Mouse (Mus musculus) midbrain, postnatal 0 days (tissue): ENCODE data around the gene Tmem252. TPM values are rescaled to one million over a fixed set of nuclear protein-coding genes. Genes with fewer than 3 reads are reported as not detected.

Experiments
- ATAC-seq: fragments of 200-750 bp; cut with Nextera tagmentation; 2 replicates; pipeline ENCODE4 v1.8.0; 2017; ENCODE audit warnings: moderate number of reproducible peaks, mild to moderate bottlenecking, moderate TSS enrichment, moderate library complexity; ENCODE audit not compliant: low FRiP score
- DNase-seq: peaks from one replicate; pipeline ENCODE4 v3.0.0-alpha.2; 2015; ENCODE audit warnings: low spot score
- H3K27ac ChIP-seq: fragments of 300-500 bp; sonication (generic); 2 replicates; pipeline ENCODE4 v1.5.1; 2014; ENCODE audit warnings: low read depth, mild to moderate bottlenecking, low read length, mixed read lengths
- H3K27me3 ChIP-seq: fragments of 300-500 bp; sonication (generic); 2 replicates; pipeline ENCODE4 v1.6.1; 2014; ENCODE audit warnings: low read length, control low read depth, mixed read lengths; ENCODE audit not compliant: insufficient read depth
- H3K36me3 ChIP-seq: fragments of 300-500 bp; sonication (generic); 2 replicates; pipeline ENCODE4 v1.6.1; 2014; ENCODE audit warnings: low read length, control low read depth, mixed read lengths; ENCODE audit not compliant: insufficient read depth
- H3K4me1 ChIP-seq: fragments of 300-500 bp; sonication (generic); 2 replicates; pipeline ENCODE4 v1.6.1; 2014; ENCODE audit warnings: mild to moderate bottlenecking, control low read depth, antibody characterized with exemption, low read length, mixed read lengths; ENCODE audit not compliant: insufficient read depth
- H3K4me2 ChIP-seq: fragments of 300-500 bp; sonication (generic); 2 replicates; pipeline ENCODE4 v1.6.1; 2014; ENCODE audit warnings: low read depth, mild to moderate bottlenecking, low read length, mixed read lengths; ENCODE audit not compliant: poor library complexity, severe bottlenecking
- H3K4me3 ChIP-seq: fragments of 300-500 bp; sonication (generic); 2 replicates; pipeline ENCODE4 v1.5.1; 2014; ENCODE audit warnings: low read depth, mild to moderate bottlenecking, low read length, moderate library complexity
- H3K9ac ChIP-seq: fragments of 300-500 bp; sonication (generic); replicated peaks from 2 replicates; pipeline ENCODE4 v1.6.1; 2014; ENCODE audit warnings: mild to moderate bottlenecking, low read length, moderate library complexity, mixed read lengths; ENCODE audit not compliant: poor library complexity, severe bottlenecking
- H3K9me3 ChIP-seq: fragments of 300-500 bp; sonication (generic); 2 replicates; pipeline ENCODE4 v1.6.1; 2016; ENCODE audit warnings: low read length, control low read depth
- CTCF ChIP-seq: IDR thresholded peaks from 2 replicates; pipeline ENCODE4 v1.5.1; 2016; ENCODE audit warnings: antibody characterized with exemption, mild to moderate bottlenecking
- WGBS: fragments of 180-500 bp; shearing (Covaris S2); extraction: QIAGEN DNeasy Blood & Tissue Kit; methylation state at CpG from one replicate; pipeline ENCODE4 v1.1.7; 2014; 5-methylcytosine and 5-hydroxymethylcytosine counted together
- polyA plus RNA-seq: library from polyadenylated mRNA; unstranded; fragments of >200 nt; fragmentation: Nextera tagmentation; extraction: Ambion mirVana; gene quantifications from 2 replicates; pipeline ENCODE4 v1.2.1, GENCODE M21; 2015
- total RNA-seq: library from RNA; depleted of rRNA; stranded (reverse); fragments of >200 nt; gene quantifications from 2 replicates; pipeline ENCODE4 v1.2.3, GENCODE M21; 2014

The Tmem252 gene
- total and polyA plus RNA-seq, 2 experiments from 2014 or later, result 0.90 to 1.2 TPM

DNA sequence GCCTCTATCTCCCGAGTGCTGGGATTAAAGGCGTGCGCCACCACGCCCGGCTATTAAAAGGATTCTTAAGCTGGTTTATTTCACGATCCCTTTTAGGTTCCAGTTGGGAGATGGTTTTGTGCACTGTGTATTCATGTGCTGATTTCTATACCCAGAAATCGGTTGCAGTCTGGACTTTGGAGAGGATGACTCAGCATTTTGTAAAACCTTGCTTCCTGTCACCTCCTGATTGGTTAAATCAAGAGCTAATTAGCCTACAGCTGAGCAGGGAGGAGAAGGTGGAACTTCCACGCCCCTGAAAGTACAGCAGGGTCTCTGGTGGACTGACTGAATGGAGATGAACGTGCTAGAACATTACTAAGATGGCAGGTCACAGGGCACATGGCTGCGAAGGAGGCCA lies 12.6 kb downstream of the Tmem252 start:
- no peaks in the 10 kb centered on the region for H3K27me3 ChIP-seq
- H3K4me3 ChIP-seq, result no peak overlapping the region
- ATAC-seq, result no peak

DNA sequence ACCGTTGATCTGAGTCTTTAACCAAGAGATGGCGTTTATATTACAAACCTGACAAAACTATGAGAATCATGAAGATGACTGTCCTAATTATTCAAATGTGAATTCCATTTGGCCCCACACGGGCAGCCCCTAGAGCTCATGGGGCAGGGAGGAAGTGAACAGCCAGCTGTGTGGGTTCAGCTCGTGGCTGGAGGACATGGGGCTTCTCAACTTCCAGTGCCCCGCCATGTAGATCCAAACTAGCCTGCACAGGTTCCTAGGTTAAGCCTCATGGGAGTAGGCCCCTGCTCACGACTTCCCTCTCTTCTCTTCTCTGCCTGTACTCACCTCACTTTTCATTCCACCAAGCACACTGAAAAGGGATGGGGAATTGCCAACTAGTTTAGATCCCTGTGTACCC lies 14.5 kb downstream of the Tmem252 start:
- Histone ChIP-seq H3K4me3 (no peak overlapping the region), H3K27me3 (no peaks in the 10 kb centered on the region), H3K27ac (no peak overlapping the region), H3K9ac (no peak overlapping the region), H3K4me1 (no peaks in the 10 kb centered on the region), H3K4me2 (no peak overlapping the region), H3K36me3 (no peaks in the 10 kb centered on the region), H3K9me3 (no peaks in the 10 kb centered on the region)
- no peak for ATAC-seq
- WGBS, result 79% methylated on average over 6 of the region's 6 CpGs
- TF ChIP-seq CTCF, result no peak
- DNase-seq, result no peak

More for the DNA sequence above, 12.6 kb downstream of the Tmem252 start:
- no peak overlapping the region for H3K4me2 ChIP-seq
- H3K9me3 ChIP-seq, result no peaks in the 10 kb centered on the region
- DNase-seq, result no peak
- H3K27ac ChIP-seq, result no peak overlapping the region
- no peak for TF ChIP-seq CTCF
- no peaks in the 10 kb centered on the region for H3K4me1 ChIP-seq
- no peak overlapping the region for H3K9ac ChIP-seq
- no peaks in the 10 kb centered on the region for H3K36me3 ChIP-seq
- 86% methylated on average over 10 of the region's 10 CpGs for WGBS

DNA sequence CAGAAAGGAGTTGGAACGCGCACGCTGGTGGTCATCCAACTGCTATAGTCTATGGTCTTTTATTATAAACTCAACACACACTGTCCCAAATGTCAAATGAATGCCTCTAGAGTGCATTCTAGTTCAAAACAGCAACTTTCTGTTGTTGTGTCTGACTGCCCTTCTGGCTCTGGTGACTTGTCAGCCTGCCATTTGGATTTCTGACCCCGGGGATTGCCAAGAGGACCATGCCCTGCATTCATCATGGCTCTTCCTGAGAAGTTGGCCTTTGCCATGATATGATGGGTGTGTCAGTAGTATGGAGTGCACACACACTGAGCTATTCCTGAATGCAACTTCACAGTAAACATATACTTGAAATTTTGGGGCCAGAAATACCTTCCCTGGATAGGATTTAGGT lies 15.7 kb downstream of the Tmem252 start:
- Histone ChIP-seq H3K4me1 (no peaks in the 10 kb centered on the region), H3K9me3 (no peaks in the 10 kb centered on the region), H3K9ac (no peak overlapping the region), H3K36me3 (no peaks in the 10 kb centered on the region), H3K27ac (no peak overlapping the region), H3K4me3 (no peak overlapping the region), H3K4me2 (no peak overlapping the region), H3K27me3 (no peaks in the 10 kb centered on the region)
- DNase-seq, result no peak
- ATAC-seq, result no peak
- 99% methylated on average over 4 of the region's 4 CpGs for WGBS
- no peak for TF ChIP-seq CTCF

DNA sequence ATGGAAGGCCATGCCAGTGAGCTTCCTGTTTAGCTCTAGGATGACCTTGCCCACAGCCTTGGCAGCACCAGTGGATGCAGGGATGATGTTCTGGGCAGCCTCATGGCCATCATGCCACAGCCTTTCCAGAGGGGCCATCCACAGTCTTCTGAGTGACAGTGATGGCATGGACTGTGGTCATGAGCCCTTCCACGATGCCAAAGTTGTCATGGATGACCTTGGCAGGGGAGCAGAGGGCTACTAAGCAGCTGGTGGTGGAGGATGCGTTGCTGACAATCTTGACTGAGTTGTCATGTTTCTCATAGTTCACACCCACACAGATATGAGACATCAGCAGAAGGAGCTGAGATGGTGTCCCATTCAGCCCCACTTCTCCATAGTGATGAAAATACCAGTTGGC lies 18.9 kb downstream of the Tmem252 start:
- TF ChIP-seq CTCF, result no peak
- DNase-seq, result no peak
- H3K4me1 ChIP-seq, result no peaks in the 10 kb centered on the region
- 84% methylated on average over 2 of the region's 2 CpGs for WGBS
- no peak for ATAC-seq
- no peaks in the 10 kb centered on the region for H3K36me3 ChIP-seq
- H3K27me3 ChIP-seq, result no peaks in the 10 kb centered on the region
- no peak overlapping the region for H3K4me3 ChIP-seq
- H3K9ac ChIP-seq, result no peak overlapping the region
- no peak overlapping the region for H3K4me2 ChIP-seq
- no peak overlapping the region for H3K27ac ChIP-seq
- H3K9me3 ChIP-seq, result no peaks in the 10 kb centered on the region

DNA sequence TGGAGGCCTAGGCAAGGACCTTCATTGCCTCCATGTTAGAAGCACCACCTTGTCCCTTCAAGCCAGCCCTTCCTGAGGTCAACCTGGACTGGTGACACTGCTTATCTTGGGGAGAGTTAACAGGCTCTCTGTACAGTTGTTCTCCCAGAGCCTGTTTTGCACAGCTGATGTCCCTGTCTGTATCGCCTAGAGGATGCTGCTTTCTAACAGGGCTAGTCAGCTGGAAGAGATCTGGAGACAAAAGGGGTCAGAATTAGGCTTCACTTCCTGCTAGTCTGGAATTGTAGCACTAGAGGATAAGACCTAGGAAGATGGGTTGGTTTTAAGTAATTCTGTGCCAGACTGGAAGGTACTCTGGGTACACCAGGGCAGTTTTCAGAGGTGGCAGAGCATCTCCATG lies 24.1 kb downstream of the Tmem252 start:
- whole genome bisulfite sequencing, result 76% methylated on average over 1 of the region's 1 CpGs
- H3K27ac ChIP-seq, result no peak overlapping the region
- H3K4me3 ChIP-seq, result no peak overlapping the region
- ATAC-seq (no peak), DNase-seq (no peak)
- H3K4me2 ChIP-seq, result no peak overlapping the region
- no peak for TF ChIP-seq CTCF
- H3K9ac ChIP-seq, result no peak overlapping the region
- H3K36me3 ChIP-seq, result no peaks in the 10 kb centered on the region
- H3K27me3 ChIP-seq, result no peaks in the 10 kb centered on the region
- H3K9me3 ChIP-seq, result no peaks in the 10 kb centered on the region
- H3K4me1 ChIP-seq, result no peaks in the 10 kb centered on the region

DNA sequence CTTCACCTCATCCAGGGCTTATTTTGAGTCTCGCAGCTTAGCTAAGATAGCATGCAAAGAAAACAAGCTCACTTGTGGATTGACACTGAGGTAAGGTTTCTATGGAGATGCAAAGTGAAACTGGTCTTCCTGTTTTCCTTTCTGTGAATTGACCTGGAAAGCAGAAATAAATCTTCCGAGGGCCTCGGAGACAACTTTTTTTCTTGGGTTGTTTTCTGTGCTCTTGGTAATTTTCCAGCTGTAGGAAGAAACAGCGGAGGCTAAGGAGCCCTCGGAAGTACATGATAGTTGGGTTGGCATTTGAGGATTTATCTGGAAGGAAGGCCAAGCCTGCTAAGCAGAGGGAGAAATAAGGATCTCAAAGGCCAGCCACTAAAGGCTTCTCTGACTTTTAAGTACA lies 24.8 kb downstream of the Tmem252 start:
- TF ChIP-seq CTCF, result no peak
- Histone ChIP-seq H3K27me3 (no peaks in the 10 kb centered on the region), H3K36me3 (no peaks in the 10 kb centered on the region), H3K9ac (no peak overlapping the region), H3K4me2 (no peak overlapping the region), H3K4me3 (no peak overlapping the region), H3K9me3 (no peaks in the 10 kb centered on the region), H3K4me1 (no peaks in the 10 kb centered on the region), H3K27ac (no peak overlapping the region)
- ATAC-seq (no peak), DNase-seq (no peak)
- WGBS, result 72% methylated on average over 5 of the region's 5 CpGs

DNA sequence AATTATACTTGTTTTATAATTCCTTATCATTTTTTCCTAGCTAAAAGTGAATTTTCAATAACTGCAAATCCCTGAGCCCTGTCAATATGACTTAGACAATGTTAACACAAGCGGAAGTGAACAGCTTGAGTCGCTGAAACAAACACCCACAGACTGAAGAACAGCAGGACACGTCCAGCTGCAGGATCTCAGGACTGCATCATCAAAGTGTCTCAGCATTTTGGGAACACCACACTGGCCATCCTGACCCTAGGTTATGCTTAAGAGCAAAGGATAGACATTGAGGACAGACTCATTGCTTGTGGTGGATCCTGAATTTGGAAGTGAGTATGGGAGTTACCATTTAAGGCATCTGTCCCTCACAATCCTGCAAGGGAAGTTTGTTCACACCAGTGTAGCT lies 25.4 kb downstream of the Tmem252 start:
- no peaks in the 10 kb centered on the region for H3K4me1 ChIP-seq
- no peak overlapping the region for H3K4me2 ChIP-seq
- no peak overlapping the region for H3K27ac ChIP-seq
- H3K27me3 ChIP-seq, result no peaks in the 10 kb centered on the region
- WGBS, result 79% methylated on average over 3 of the region's 3 CpGs
- H3K9ac ChIP-seq, result no peak overlapping the region
- H3K36me3 ChIP-seq, result no peaks in the 10 kb centered on the region
- H3K9me3 ChIP-seq, result no peaks in the 10 kb centered on the region
- H3K4me3 ChIP-seq, result no peak overlapping the region
- TF ChIP-seq CTCF, result no peak
- DNase-seq, result no peak
- ATAC-seq, result no peak
